Mouse (Mus musculus): ENCODE data around the gene Hagh. TPM values are rescaled to one million over a fixed set of nuclear protein-coding genes. Genes with fewer than 3 reads are reported as not detected.

Hagh gene
- polyA plus RNA-seq, 1 experiment from 2014 or later: 124 TPM

GRCm38 (mm10) chr17:24812215-24812614, 27.7 kb upstream of the Hagh start:
- no peaks in the 10 kb centered on the region for H3K27me3 ChIP-seq (ENCODE audit: control insufficient read depth, insufficient read depth, low read depth, low read length)
- peaks cover 15% of the 10 kb centered on the region for H3K4me1 ChIP-seq (ENCODE audit: control insufficient read depth, low read depth, low read length)
- H3K9me3 ChIP-seq (replicated peaks; ENCODE audit: control insufficient read depth, low read length): no peaks in the 10 kb centered on the region
- H3K9ac ChIP-seq (ENCODE audit: low read depth, low read length): no peak overlapping the region
- peak; percentile 85 for ATAC-seq (ENCODE audit: low read depth)
- H3K4me2 ChIP-seq (ENCODE audit: low read depth, low read length): no peak overlapping the region
- H3K27ac ChIP-seq (ENCODE audit: low read length): peak overlapping the region; percentile 47; the same call in 1 of the 2 replicates
- H3K36me3 ChIP-seq (ENCODE audit: control insufficient read depth, insufficient read depth): no peaks in the 10 kb centered on the region
- no peak overlapping the region for H3K4me3 ChIP-seq (ENCODE audit: low read depth, low read length)
- 7% methylated on average over 2 of the region's 2 CpGs for WGBS (ENCODE audit: insufficient replicate concordance)

GRCm38 (mm10) chr17:24815256-24815655, 24.7 kb upstream of the Hagh start:
- Histone ChIP-seq H3K27ac (ENCODE audit: low read length) (no peak overlapping the region), H3K4me2 (ENCODE audit: low read depth, low read length) (no peak overlapping the region), H3K4me3 (ENCODE audit: low read depth, low read length) (no peak overlapping the region), H3K27me3 (ENCODE audit: control insufficient read depth, insufficient read depth, low read depth, low read length) (no peaks in the 10 kb centered on the region), H3K36me3 (ENCODE audit: control insufficient read depth, insufficient read depth) (no peaks in the 10 kb centered on the region), H3K4me1 (ENCODE audit: control insufficient read depth, low read depth, low read length) (peaks cover 15% of the 10 kb centered on the region), H3K9me3 (replicated peaks; ENCODE audit: control insufficient read depth, low read length) (no peaks in the 10 kb centered on the region), H3K9ac (ENCODE audit: low read depth, low read length) (no peak overlapping the region)
- peak; percentile 65; the same call in 1 of the 2 replicates for ATAC-seq (ENCODE audit: low read depth)
- WGBS (ENCODE audit: insufficient replicate concordance): 56% methylated on average over 5 of the region's 5 CpGs

GRCm38 (mm10) chr17:24817503-24817902, 22.4 kb upstream of the Hagh start:
- no peaks in the 10 kb centered on the region for H3K27me3 ChIP-seq (ENCODE audit: control insufficient read depth, insufficient read depth, low read depth, low read length)
- no peak overlapping the region for H3K27ac ChIP-seq (ENCODE audit: low read length)
- no peak overlapping the region for H3K4me2 ChIP-seq (ENCODE audit: low read depth, low read length)
- H3K4me1 ChIP-seq (ENCODE audit: control insufficient read depth, low read depth, low read length): peaks cover 4% of the 10 kb centered on the region
- no peak overlapping the region for H3K9ac ChIP-seq (ENCODE audit: low read depth, low read length)
- no peaks in the 10 kb centered on the region for H3K9me3 ChIP-seq (replicated peaks; ENCODE audit: control insufficient read depth, low read length)
- ATAC-seq (ENCODE audit: low read depth): no peak
- H3K4me3 ChIP-seq (ENCODE audit: low read depth, low read length): no peak overlapping the region
- H3K36me3 ChIP-seq (ENCODE audit: control insufficient read depth, insufficient read depth): no peaks in the 10 kb centered on the region
- WGBS (ENCODE audit: insufficient replicate concordance): 25% methylated on average over 1 of the region's 1 CpGs

- Histone ChIP-seq H3K4me2 (ENCODE audit: low read depth, low read length) (no peak overlapping the region), H3K9me3 (replicated peaks; ENCODE audit: control insufficient read depth, low read length) (no peaks in the 10 kb centered on the region), H3K27ac (ENCODE audit: low read length) (no peak overlapping the region), H3K4me1 (ENCODE audit: control insufficient read depth, low read depth, low read length) (peaks cover 2% of the 10 kb centered on the region), H3K27me3 (ENCODE audit: control insufficient read depth, insufficient read depth, low read depth, low read length) (no peaks in the 10 kb centered on the region), H3K4me3 (ENCODE audit: low read depth, low read length) (no peak overlapping the region), H3K9ac (ENCODE audit: low read depth, low read length) (no peak overlapping the region), H3K36me3 (ENCODE audit: control insufficient read depth, insufficient read depth) (no peaks in the 10 kb centered on the region)
- ATAC-seq (ENCODE audit: low read depth): no peak
- 48% methylated on average over 6 of the region's 6 CpGs for WGBS (ENCODE audit: insufficient replicate concordance)
Measured at GRCm38 (mm10) chr17:24818172-24818571, 21.8 kb upstream of the Hagh start.

- H3K9ac ChIP-seq (ENCODE audit: low read depth, low read length): no peak overlapping the region
- H3K27ac ChIP-seq (ENCODE audit: low read length): no peak overlapping the region
- no peak overlapping the region for H3K4me2 ChIP-seq (ENCODE audit: low read depth, low read length)
- peak; percentile 21; the same call in 1 of the 2 replicates for ATAC-seq (ENCODE audit: low read depth)
- 0 out of 2 replicates have a peak, but pooled peaks cover 3% of the 10 kb centered on the region for H3K27me3 ChIP-seq (ENCODE audit: control insufficient read depth, insufficient read depth, low read depth, low read length)
- WGBS (ENCODE audit: insufficient replicate concordance): 64% methylated on average over 2 of the region's 2 CpGs
- no peak overlapping the region for H3K4me3 ChIP-seq (ENCODE audit: low read depth, low read length)
- no peaks in the 10 kb centered on the region for H3K36me3 ChIP-seq (ENCODE audit: control insufficient read depth, insufficient read depth)
- H3K4me1 ChIP-seq (ENCODE audit: control insufficient read depth, low read depth, low read length): peaks cover 2% of the 10 kb centered on the region
- H3K9me3 ChIP-seq (replicated peaks; ENCODE audit: control insufficient read depth, low read length): no peaks in the 10 kb centered on the region
Measured at GRCm38 (mm10) chr17:24819469-24819868, 20.5 kb upstream of the Hagh start.

- ATAC-seq (ENCODE audit: low read depth): no peak
- Histone ChIP-seq H3K36me3 (ENCODE audit: control insufficient read depth, insufficient read depth) (no peaks in the 10 kb centered on the region), H3K27me3 (ENCODE audit: control insufficient read depth, insufficient read depth, low read depth, low read length) (peaks cover 5% of the 10 kb centered on the region; the same call in 1 of the 2 replicates), H3K9ac (ENCODE audit: low read depth, low read length) (no peak overlapping the region), H3K9me3 (replicated peaks; ENCODE audit: control insufficient read depth, low read length) (no peaks in the 10 kb centered on the region), H3K4me1 (ENCODE audit: control insufficient read depth, low read depth, low read length) (no peaks in the 10 kb centered on the region), H3K4me3 (ENCODE audit: low read depth, low read length) (no peak overlapping the region), H3K27ac (ENCODE audit: low read length) (no peak overlapping the region), H3K4me2 (ENCODE audit: low read depth, low read length) (no peak overlapping the region)
- WGBS (ENCODE audit: insufficient replicate concordance): 48% methylated on average over 3 of the region's 3 CpGs
Measured at GRCm38 (mm10) chr17:24821351-24822280, 18.3 kb upstream of the Hagh start.

GRCm38 (mm10) chr17:24840341-24840740, 398 bp downstream of the Hagh start:
- no peak overlapping the region for H3K27ac ChIP-seq (ENCODE audit: low read length)
- ATAC-seq (ENCODE audit: low read depth): no peak
- no peak overlapping the region for H3K9ac ChIP-seq (ENCODE audit: low read depth, low read length)
- no peak overlapping the region for H3K4me3 ChIP-seq (ENCODE audit: low read depth, low read length)
- H3K9me3 ChIP-seq (replicated peaks; ENCODE audit: control insufficient read depth, low read length): no peaks in the 10 kb centered on the region
- no peaks in the 10 kb centered on the region; the same call in 1 of the 2 replicates for H3K4me1 ChIP-seq (ENCODE audit: control insufficient read depth, low read depth, low read length)
- peaks cover 6% of the 10 kb centered on the region; the same call in 1 of the 2 replicates for H3K27me3 ChIP-seq (ENCODE audit: control insufficient read depth, insufficient read depth, low read depth, low read length)
- H3K4me2 ChIP-seq (ENCODE audit: low read depth, low read length): no peak overlapping the region
- no peaks in the 10 kb centered on the region for H3K36me3 ChIP-seq (ENCODE audit: control insufficient read depth, insufficient read depth)
- 39% methylated on average over 5 of the region's 5 CpGs for WGBS (ENCODE audit: insufficient replicate concordance)

- Histone ChIP-seq H3K27me3 (ENCODE audit: control insufficient read depth, insufficient read depth, low read depth, low read length) (peaks cover 3% of the 10 kb centered on the region; the same call in 1 of the 2 replicates), H3K27ac (ENCODE audit: low read length) (no peak overlapping the region), H3K4me2 (ENCODE audit: low read depth, low read length) (no peak overlapping the region), H3K4me1 (ENCODE audit: control insufficient read depth, low read depth, low read length) (no peaks in the 10 kb centered on the region; the same call in none of the 2 replicates), H3K9ac (ENCODE audit: low read depth, low read length) (no peak overlapping the region), H3K4me3 (ENCODE audit: low read depth, low read length) (no peak overlapping the region), H3K9me3 (replicated peaks; ENCODE audit: control insufficient read depth, low read length) (no peaks in the 10 kb centered on the region), H3K36me3 (ENCODE audit: control insufficient read depth, insufficient read depth) (no peaks in the 10 kb centered on the region)
- 56% methylated on average over 4 of the region's 4 CpGs for WGBS (ENCODE audit: insufficient replicate concordance)
- ATAC-seq (ENCODE audit: low read depth): peak; percentile 59; the same call in 1 of the 2 replicates
Measured at GRCm38 (mm10) chr17:24841133-24841532, 1.2 kb downstream of the Hagh start.

- Histone ChIP-seq H3K4me3 (ENCODE audit: low read depth, low read length) (no peak overlapping the region), H3K4me1 (ENCODE audit: control insufficient read depth, low read depth, low read length) (peaks cover 8% of the 10 kb centered on the region), H3K4me2 (ENCODE audit: low read depth, low read length) (no peak overlapping the region), H3K27me3 (ENCODE audit: control insufficient read depth, insufficient read depth, low read depth, low read length) (0 out of 2 replicates have a peak, but pooled peaks cover 3% of the 10 kb centered on the region), H3K36me3 (ENCODE audit: control insufficient read depth, insufficient read depth) (no peaks in the 10 kb centered on the region; the same call in 1 of the 2 replicates), H3K27ac (ENCODE audit: low read length) (no peak overlapping the region), H3K9me3 (replicated peaks; ENCODE audit: control insufficient read depth, low read length) (no peaks in the 10 kb centered on the region), H3K9ac (ENCODE audit: low read depth, low read length) (no peak overlapping the region)
- ATAC-seq (ENCODE audit: low read depth): no peak
- WGBS (ENCODE audit: insufficient replicate concordance): 38% methylated on average over 2 of the region's 2 CpGs
Measured at GRCm38 (mm10) chr17:24842631-24843030, 2.7 kb downstream of the Hagh start.
